Mouse (Mus musculus): ENCODE data around the gene Hspa5. TPM values are rescaled to one million over a fixed set of nuclear protein-coding genes. Genes with fewer than 3 reads are reported as not detected.

Gene Hspa5
- polyA plus RNA-seq (2012; ENCODE audit: insufficient read depth, insufficient read length, missing spikeins) = 188 and 303 TPM in 2 replicates

DNA sequence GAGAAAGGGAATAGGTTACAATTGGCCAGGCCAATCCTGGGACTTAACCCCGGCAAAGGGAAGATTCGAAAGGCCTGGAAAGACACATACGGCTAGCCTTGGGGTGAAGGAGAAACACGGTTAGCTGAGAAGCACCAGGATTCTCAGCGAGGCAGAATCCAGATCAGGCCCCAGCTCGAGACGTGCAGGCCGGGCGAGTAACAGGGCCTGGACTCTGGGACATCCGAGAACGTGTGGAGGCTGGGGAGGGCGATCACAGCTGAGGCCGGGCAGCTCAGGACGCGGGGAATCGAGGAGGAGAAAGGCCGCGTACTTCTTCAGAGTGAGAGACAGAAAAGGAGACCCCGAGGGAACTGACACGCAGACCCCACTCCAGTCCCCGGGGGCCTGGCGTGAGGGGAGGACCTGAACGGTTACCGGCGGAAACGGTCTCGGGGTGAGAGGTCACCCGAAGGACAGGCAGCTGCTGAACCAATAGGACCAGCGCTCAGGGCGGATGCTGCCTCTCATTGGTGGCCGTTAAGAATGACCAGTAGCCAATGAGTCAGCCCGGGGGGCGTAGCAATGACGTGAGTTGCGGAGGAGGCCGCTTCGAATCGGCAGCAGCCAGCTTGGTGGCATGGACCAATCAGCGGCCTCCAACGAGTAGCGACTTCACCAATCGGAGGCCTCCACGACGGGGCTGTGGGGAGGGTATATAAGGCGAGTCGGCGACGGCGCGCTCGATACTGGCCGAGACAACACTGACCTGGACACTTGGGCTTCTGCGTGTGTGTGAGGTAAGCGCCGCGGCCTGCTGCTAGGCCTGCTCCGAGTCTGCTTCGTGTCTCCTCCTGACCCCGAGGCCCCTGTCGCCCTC lies at the start of gene Hspa5:
Gene Hspa5 (plus strand): TSS at position 603 of the 859 bp plus-strand sequence.
- Histone ChIP-seq H3K4me3 (ENCODE audit: insufficient read depth, low read depth, low read length) (peak within 1 kb of the TSS; percentile 87), H3K27ac (replicated peaks; ENCODE audit: low read depth, low read length) (peak within 1 kb of the TSS; percentile 94), H3K4me1 (ENCODE audit: control insufficient read depth, insufficient read depth, insufficient read length, low read length) (peaks cover 11% of the 10 kb centered on the region)

- Histone ChIP-seq H3K4me1 (ENCODE audit: control insufficient read depth, insufficient read depth, insufficient read length, low read length) (no peaks in the 10 kb centered on the region), H3K27ac (replicated peaks; ENCODE audit: low read depth, low read length) (no peak overlapping the region), H3K4me3 (ENCODE audit: insufficient read depth, low read depth, low read length) (no peak overlapping the region)
Observed at GRCm38 (mm10) chr2:34725269-34725668, 46.5 kb upstream of the Hspa5 start.

- Histone ChIP-seq H3K4me3 (ENCODE audit: insufficient read depth, low read depth, low read length) (no peak overlapping the region), H3K27ac (replicated peaks; ENCODE audit: low read depth, low read length) (peak overlapping the region; percentile 54), H3K4me1 (ENCODE audit: control insufficient read depth, insufficient read depth, insufficient read length, low read length) (no peaks in the 10 kb centered on the region)
Observed at GRCm38 (mm10) chr2:34727045-34727728, 44.6 kb upstream of the Hspa5 start.

DNA sequence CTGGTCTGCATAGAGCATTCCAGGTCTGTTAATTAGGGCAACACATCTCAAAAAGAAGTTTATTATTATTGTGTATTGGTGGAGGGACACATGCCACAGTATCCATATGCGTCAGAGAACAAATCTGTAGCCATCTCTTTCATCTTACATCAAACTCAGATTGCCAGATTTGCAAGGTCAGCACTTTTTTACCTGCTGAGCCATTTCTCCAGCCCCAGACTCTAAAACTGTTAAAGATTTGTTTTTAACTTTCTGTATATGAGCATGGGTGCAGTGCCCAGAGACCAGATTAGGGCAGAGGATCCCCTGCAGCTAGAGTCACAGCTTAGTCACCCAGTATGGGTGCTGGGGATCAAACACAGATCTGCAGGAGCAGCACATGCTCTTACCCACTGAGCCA lies 35.1 kb upstream of the Hspa5 start:
- Histone ChIP-seq H3K4me3 (ENCODE audit: insufficient read depth, low read depth, low read length) (no peak overlapping the region), H3K4me1 (ENCODE audit: control insufficient read depth, insufficient read depth, insufficient read length, low read length) (peaks cover 4% of the 10 kb centered on the region; the same call in 1 of the 2 replicates), H3K27ac (replicated peaks; ENCODE audit: low read depth, low read length) (no peak overlapping the region)

GRCm38 (mm10) chr2:34737911-34738310 lies 33.9 kb upstream of the Hspa5 start:
- no peak overlapping the region for H3K4me3 ChIP-seq (ENCODE audit: insufficient read depth, low read depth, low read length)
- peaks cover 7% of the 10 kb centered on the region; the same call in 1 of the 2 replicates for H3K4me1 ChIP-seq (ENCODE audit: control insufficient read depth, insufficient read depth, insufficient read length, low read length)
- no peak overlapping the region for H3K27ac ChIP-seq (replicated peaks; ENCODE audit: low read depth, low read length)

DNA sequence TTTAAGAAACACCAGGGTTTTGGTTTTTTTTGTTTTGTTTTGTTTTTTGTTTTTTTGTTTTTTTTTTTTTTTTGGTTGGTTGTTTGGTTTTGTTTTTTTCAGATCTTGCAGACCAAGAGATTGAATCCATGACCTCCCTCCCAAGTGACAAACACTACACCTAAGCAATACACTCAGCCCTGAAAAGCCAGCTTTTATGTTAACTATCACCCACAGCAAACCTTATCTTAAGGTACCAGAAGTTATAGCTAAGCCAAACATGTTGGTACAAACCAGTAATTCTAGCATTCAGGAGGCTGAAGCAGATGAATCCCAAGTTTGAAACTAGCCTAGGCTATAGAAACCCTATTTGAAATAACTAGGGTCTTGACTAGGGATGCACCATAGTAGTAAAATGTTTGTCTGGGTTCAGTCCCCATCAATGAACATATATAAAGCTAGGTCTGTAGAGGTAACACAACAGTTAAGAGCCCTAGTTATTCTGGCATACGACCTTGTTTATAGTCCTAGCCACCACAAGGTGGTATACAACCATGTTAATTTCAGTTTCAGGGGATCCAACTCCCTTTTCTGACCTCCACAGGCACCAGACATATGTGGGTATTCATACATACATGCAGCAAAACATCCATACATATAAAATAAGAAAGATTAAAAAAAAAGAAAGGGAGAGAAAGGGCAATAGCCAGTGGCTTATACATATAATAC lies 31.9 kb upstream of the Hspa5 start:
- H3K27ac ChIP-seq (replicated peaks; ENCODE audit: low read depth, low read length) = no peak overlapping the region
- H3K4me3 ChIP-seq (ENCODE audit: insufficient read depth, low read depth, low read length) = no peak overlapping the region
- H3K4me1 ChIP-seq (ENCODE audit: control insufficient read depth, insufficient read depth, insufficient read length, low read length) = peaks cover 7% of the 10 kb centered on the region; the same call in 1 of the 2 replicates

DNA sequence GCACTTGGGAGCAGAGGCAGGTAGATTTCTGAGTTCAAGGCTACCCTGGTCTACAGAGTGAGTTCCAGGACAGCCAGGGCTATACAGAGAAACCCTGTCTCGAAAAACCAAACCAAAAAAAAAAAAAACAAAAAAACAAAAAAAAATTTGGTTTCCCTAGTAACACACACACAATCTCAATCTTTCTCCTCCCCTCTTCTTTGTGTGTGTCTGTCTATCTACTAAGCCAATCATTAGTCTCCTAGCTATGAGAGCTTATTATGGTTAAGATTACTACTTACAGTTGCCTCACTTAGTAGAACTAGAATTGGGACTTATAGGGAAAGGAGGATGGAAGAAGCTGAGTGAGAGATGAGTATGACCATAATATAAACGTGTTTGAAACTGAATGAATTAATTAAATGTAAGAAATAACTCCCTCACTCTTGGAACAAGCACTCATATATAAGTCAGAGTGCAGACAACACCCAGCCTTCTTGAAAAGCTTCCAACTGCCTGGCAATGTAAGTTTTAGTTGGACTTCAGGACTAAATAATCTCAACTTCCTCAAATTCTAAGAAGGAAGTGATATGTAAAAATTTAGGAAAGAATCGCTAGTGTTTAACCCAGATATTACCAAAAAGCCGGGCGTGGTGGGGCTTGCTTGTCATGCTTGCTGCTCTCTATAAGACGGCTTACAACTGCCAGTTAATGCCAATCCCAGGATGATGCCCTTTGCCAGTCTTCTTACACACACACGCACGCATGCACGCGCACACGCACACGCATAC lies 30.2 kb upstream of the Hspa5 start:
- H3K27ac ChIP-seq (replicated peaks; ENCODE audit: low read depth, low read length) = no peak overlapping the region
- H3K4me3 ChIP-seq (ENCODE audit: insufficient read depth, low read depth, low read length) = no peak overlapping the region
- peaks cover 5% of the 10 kb centered on the region; the same call in 1 of the 2 replicates for H3K4me1 ChIP-seq (ENCODE audit: control insufficient read depth, insufficient read depth, insufficient read length, low read length)

- no peak overlapping the region for H3K4me3 ChIP-seq (ENCODE audit: insufficient read depth, low read depth, low read length)
- peaks cover 5% of the 10 kb centered on the region; the same call in 1 of the 2 replicates for H3K4me1 ChIP-seq (ENCODE audit: control insufficient read depth, insufficient read depth, insufficient read length, low read length)
- H3K27ac ChIP-seq (replicated peaks; ENCODE audit: low read depth, low read length) = no peak overlapping the region
Observed at GRCm38 (mm10) chr2:34742675-34743074, 29.1 kb upstream of the Hspa5 start.

DNA sequence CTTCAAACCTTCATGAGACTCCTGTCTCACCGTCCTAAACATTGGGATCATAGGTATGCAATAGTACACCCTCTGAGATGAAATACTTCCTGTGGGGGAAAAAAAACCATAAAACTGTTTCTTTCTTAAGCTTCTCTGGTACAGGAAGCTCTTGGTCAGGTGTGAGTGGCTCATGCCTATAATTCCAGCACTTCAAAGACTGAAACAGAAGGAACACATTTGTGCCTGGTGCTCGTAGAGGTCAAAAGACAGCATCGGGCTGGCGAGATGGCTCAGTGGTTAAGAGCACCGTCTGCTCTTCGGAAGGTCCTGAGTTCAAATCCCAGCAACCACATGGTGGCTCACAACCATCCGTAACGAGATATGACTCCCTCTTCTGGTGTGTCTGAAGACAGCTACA lies 27.3 kb upstream of the Hspa5 start:
- no peak overlapping the region for H3K4me3 ChIP-seq (ENCODE audit: insufficient read depth, low read depth, low read length)
- 0 out of 2 replicates have a peak, but pooled peaks cover 2% of the 10 kb centered on the region for H3K4me1 ChIP-seq (ENCODE audit: control insufficient read depth, insufficient read depth, insufficient read length, low read length)
- H3K27ac ChIP-seq (replicated peaks; ENCODE audit: low read depth, low read length) = no peak overlapping the region

GRCm38 (mm10) chr2:34745673-34746072 lies 26.1 kb upstream of the Hspa5 start:
- H3K4me1 ChIP-seq (ENCODE audit: control insufficient read depth, insufficient read depth, insufficient read length, low read length) = peaks cover 4% of the 10 kb centered on the region; the same call in 1 of the 2 replicates
- no peak overlapping the region for H3K4me3 ChIP-seq (ENCODE audit: insufficient read depth, low read depth, low read length)
- no peak overlapping the region for H3K27ac ChIP-seq (replicated peaks; ENCODE audit: low read depth, low read length)

DNA sequence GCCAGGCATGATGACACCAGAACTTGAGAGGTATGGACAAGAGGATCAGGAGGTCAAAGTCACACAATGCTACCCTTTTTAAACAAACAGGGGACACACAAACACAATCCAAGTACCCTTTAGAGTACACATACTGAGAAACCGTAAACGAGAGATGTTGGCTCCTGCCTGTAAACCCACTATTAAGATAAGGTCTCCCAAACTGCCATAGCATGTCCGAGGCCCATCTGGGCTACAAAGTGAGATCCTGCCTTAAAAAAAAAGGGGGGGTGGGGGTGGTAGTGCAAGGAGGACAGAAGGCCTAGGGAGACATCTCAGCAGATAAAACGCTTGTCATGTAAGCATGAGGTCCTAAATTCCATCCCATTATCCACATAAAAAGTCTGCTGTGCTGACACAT lies 23.3 kb upstream of the Hspa5 start:
- Histone ChIP-seq H3K27ac (replicated peaks; ENCODE audit: low read depth, low read length) (no peak overlapping the region), H3K4me1 (ENCODE audit: control insufficient read depth, insufficient read depth, insufficient read length, low read length) (peaks cover 2% of the 10 kb centered on the region; the same call in 1 of the 2 replicates), H3K4me3 (ENCODE audit: insufficient read depth, low read depth, low read length) (no peak overlapping the region)

DNA sequence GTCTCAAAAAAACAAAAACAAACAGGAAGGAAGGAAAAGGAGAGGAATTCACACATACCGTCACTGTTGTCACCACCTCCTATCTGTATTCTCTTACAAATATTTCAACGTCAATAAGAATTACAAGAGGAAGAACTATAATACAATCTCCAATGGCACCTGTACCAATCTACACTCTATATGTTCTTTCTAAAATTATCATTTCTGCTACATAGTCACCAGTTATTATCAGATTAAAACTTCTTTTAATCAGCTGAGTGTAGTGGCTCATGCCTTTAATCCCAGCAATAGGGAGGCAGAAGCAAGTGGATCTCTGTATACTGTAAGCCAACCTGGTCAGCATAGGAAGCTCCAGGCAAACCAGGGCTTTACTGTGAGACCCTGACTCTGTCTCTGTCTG lies 21.5 kb upstream of the Hspa5 start:
- H3K4me1 ChIP-seq (ENCODE audit: control insufficient read depth, insufficient read depth, insufficient read length, low read length) = peaks cover 5% of the 10 kb centered on the region; the same call in 1 of the 2 replicates
- no peak overlapping the region for H3K27ac ChIP-seq (replicated peaks; ENCODE audit: low read depth, low read length)
- no peak overlapping the region for H3K4me3 ChIP-seq (ENCODE audit: insufficient read depth, low read depth, low read length)

GRCm38 (mm10) chr2:34753811-34754550 lies 17.8 kb upstream of the Hspa5 start:
- H3K27ac ChIP-seq (replicated peaks; ENCODE audit: low read depth, low read length) = peak overlapping the region; percentile 85
- H3K4me3 ChIP-seq (ENCODE audit: insufficient read depth, low read depth, low read length) = peak overlapping the region; percentile 90

More at GRCm38 (mm10) chr2:34753811-34754550, 17.8 kb upstream of the Hspa5 start:
- peaks cover 5% of the 10 kb centered on the region; the same call in 1 of the 2 replicates for H3K4me1 ChIP-seq (ENCODE audit: control insufficient read depth, insufficient read depth, insufficient read length, low read length)
